ENCODE assay signal across 10 mouse cellular contexts in the genomic region with DNA sequence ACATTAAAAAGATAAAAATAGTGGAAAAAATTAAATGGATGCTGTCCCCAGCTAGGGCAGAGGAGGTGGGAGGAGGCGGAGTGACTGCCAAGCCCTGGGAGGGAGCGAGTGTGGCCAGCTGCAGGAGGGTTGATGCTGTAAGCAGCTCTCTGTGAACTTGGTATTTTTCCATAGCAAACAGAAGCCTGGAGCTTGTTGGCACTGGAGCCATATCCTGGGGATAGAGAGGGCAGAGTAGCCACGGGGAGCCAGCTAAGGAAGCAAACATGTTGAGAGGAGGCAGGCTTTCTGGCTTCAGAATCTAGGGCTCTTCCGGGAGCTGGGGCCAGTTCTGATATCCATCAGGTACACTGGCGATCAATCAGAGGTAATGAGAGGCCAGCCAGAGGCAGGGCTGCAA.
DNase-seq lines count a peak whose midpoint lies in the region; ATAC-seq and TF ChIP-seq lines count a peak whose summit lies in the region.
"Had no signal": no experiment of that assay in that cellular context is flagged by ENCODE, and none has a peak within 500 bp of the region (broad histone marks: within the 10 kb centered on the region; RNA-seq: fewer than 3 reads in every experiment).

No protein-coding gene starts in this region.

- no peak for TF ChIP-seq CTCF in lung, postnatal 0 days (IDR thresholded peaks at IDR 0.05)

- no peak for TF ChIP-seq EP300 in lung, postnatal 0 days (IDR thresholded peaks at IDR 0.05)

- 62% methylated on average over 5 of the region's 5 CpGs for WGBS in kidney, embryonic 15.5 days
- WGBS in lung, postnatal 0 days: 52% methylated on average over 5 of the region's 5 CpGs

- H3K36me3 ChIP-seq in kidney, embryonic 15.5 days: no peaks in the 10 kb centered on the region
- H3K36me3 ChIP-seq in lung, postnatal 0 days (ENCODE audit: insufficient read depth, low read length): no peaks in the 10 kb centered on the region
- H3K36me3 ChIP-seq: limb, embryonic 12.5 days; neural tube, embryonic 13.5 days had no signal

- no peak for ATAC-seq in kidney, embryonic 15.5 days (replicated peaks; ENCODE audit: low FRiP score)
- no peak for ATAC-seq in lung, postnatal 0 days

- no peaks in the 10 kb centered on the region for H3K9me3 ChIP-seq in kidney, embryonic 15.5 days (replicated peaks)
- no peaks in the 10 kb centered on the region for H3K9me3 ChIP-seq in lung, postnatal 0 days (ENCODE audit: low read length)
- H3K9me3 ChIP-seq: limb, embryonic 12.5 days; neural tube, embryonic 13.5 days had no signal

- no peak overlapping the region for H3K27ac ChIP-seq in kidney, embryonic 15.5 days
- H3K27ac ChIP-seq in lung, postnatal 0 days (ENCODE audit: low read length): no peak overlapping the region
- H3K27ac ChIP-seq: limb, embryonic 12.5 days; neural tube, embryonic 13.5 days had no signal

- no peak overlapping the region for H3K4me3 ChIP-seq in kidney, embryonic 15.5 days (replicated peaks)
- no peak overlapping the region for H3K4me3 ChIP-seq in lung, postnatal 0 days (ENCODE audit: low read depth, low read length)
- H3K4me3 ChIP-seq: limb, embryonic 12.5 days; neural tube, embryonic 13.5 days had no signal

- intact Hi-C loops in left cerebral cortex, postnatal 4 days (cut with DNase I): no loop called here

- DNase-seq in kidney, adult 18-20 months: peak; percentile 12
- DNase-seq in urinary bladder, postnatal 14 days (ENCODE audit: low spot score): peak; percentile 6
- no peak for DNase-seq in urinary bladder, postnatal 10 days (ENCODE audit: low spot score)
- peak; percentile 70 for DNase-seq in cerebellum, adult 9-10 months
- peak; percentile 65 for DNase-seq in left cerebral cortex, postnatal 4 days
- DNase-seq in lung, postnatal 25 days (ENCODE audit: low spot score): no peak
- no peak for DNase-seq in lung, postnatal 0 days (ENCODE audit: low spot score)

- H3K27me3 ChIP-seq in kidney, embryonic 15.5 days: no peaks in the 10 kb centered on the region
- H3K27me3 ChIP-seq in lung, postnatal 0 days (replicated peaks; ENCODE audit: insufficient read depth, low read length): no peaks in the 10 kb centered on the region
- H3K27me3 ChIP-seq: limb, embryonic 12.5 days; neural tube, embryonic 13.5 days had no signal

- no peaks in the 10 kb centered on the region for H3K4me1 ChIP-seq in kidney, embryonic 15.5 days
- no peaks in the 10 kb centered on the region for H3K4me1 ChIP-seq in lung, postnatal 0 days (ENCODE audit: insufficient read depth, low read depth, low read length)
- H3K4me1 ChIP-seq: limb, embryonic 12.5 days; neural tube, embryonic 13.5 days had no signal

- H3K9ac ChIP-seq in kidney, embryonic 15.5 days: no peak overlapping the region
- H3K9ac ChIP-seq in lung, postnatal 0 days (replicated peaks; ENCODE audit: low read depth): no peak overlapping the region
- H3K9ac ChIP-seq: limb, embryonic 12.5 days; neural tube, embryonic 13.5 days had no signal

- H3K4me2 ChIP-seq in kidney, embryonic 15.5 days: no peak overlapping the region
- H3K4me2 ChIP-seq in lung, postnatal 0 days (replicated peaks; ENCODE audit: low read depth, low read length): no peak overlapping the region
- H3K4me2 ChIP-seq: limb, embryonic 12.5 days; neural tube, embryonic 13.5 days had no signal

Comparison
In these comparisons a context has a peak if more than half of its experiments do, and no peak if none do; other contexts are left out.
1. DNase-seq: peak in kidney, adult 18-20 months (single experiment), urinary bladder, postnatal 14 days (single experiment), cerebellum, adult 9-10 months (single experiment) and left cerebral cortex, postnatal 4 days (single experiment); none in urinary bladder, postnatal 10 days (single experiment), lung, postnatal 25 days (single experiment) and lung, postnatal 0 days (single experiment).